Mouse (Mus musculus): Measurements from ENCODE around the gene Map2. TPM values are rescaled to one million over a fixed set of nuclear protein-coding genes. Genes with fewer than 3 reads are reported as not detected.

The Map2 gene
- polyA plus RNA-seq, 1 experiment from 2014 or later, result 3.5 TPM

GRCm38 (mm10) chr1:66329534-66329933, 154.5 kb downstream of the Map2 start:
- H3K36me3 ChIP-seq (ENCODE audit: insufficient read depth, low read length), result no peaks in the 10 kb centered on the region
- H3K27me3 ChIP-seq (ENCODE audit: insufficient read depth, low read length), result no peaks in the 10 kb centered on the region
- H3K27ac ChIP-seq, result no peak overlapping the region
- H3K4me1 ChIP-seq (replicated peaks; ENCODE audit: insufficient read depth, low read length), result no peaks in the 10 kb centered on the region
- H3K4me3 ChIP-seq (replicated peaks; ENCODE audit: low read depth, low read length), result no peak overlapping the region
- no peak overlapping the region for H3K4me2 ChIP-seq (ENCODE audit: low read length)
- H3K9me3 ChIP-seq (replicated peaks; ENCODE audit: low read length), result no peaks in the 10 kb centered on the region
- no peak for TF ChIP-seq CTCF (IDR thresholded peaks at IDR 0.05; ENCODE audit: low read depth)
- DNase-seq (ENCODE audit: low spot score), result no peak
- no peak for ATAC-seq (replicated peaks; ENCODE audit: low FRiP score, low read depth)
- no peak overlapping the region for H3K9ac ChIP-seq (ENCODE audit: low read depth, low read length)

- H3K4me3 ChIP-seq (replicated peaks; ENCODE audit: low read depth, low read length), result no peak overlapping the region
- H3K4me1 ChIP-seq (replicated peaks; ENCODE audit: insufficient read depth, low read length), result no peaks in the 10 kb centered on the region
- DNase-seq (ENCODE audit: low spot score) (no peak), ATAC-seq (replicated peaks; ENCODE audit: low FRiP score, low read depth) (no peak)
- no peak overlapping the region for H3K9ac ChIP-seq (ENCODE audit: low read depth, low read length)
- H3K27me3 ChIP-seq (ENCODE audit: insufficient read depth, low read length), result no peaks in the 10 kb centered on the region
- no peak overlapping the region for H3K27ac ChIP-seq
- no peak overlapping the region for H3K4me2 ChIP-seq (ENCODE audit: low read length)
- TF ChIP-seq CTCF (IDR thresholded peaks at IDR 0.05; ENCODE audit: low read depth), result no peak
- no peaks in the 10 kb centered on the region for H3K36me3 ChIP-seq (ENCODE audit: insufficient read depth, low read length)
- H3K9me3 ChIP-seq (replicated peaks; ENCODE audit: low read length), result no peaks in the 10 kb centered on the region
- 78% methylated on average over 2 of the region's 2 CpGs for WGBS
Measured at GRCm38 (mm10) chr1:66335724-66336284, 160.7 kb downstream of the Map2 start.

GRCm38 (mm10) chr1:66339213-66339612, 164.1 kb downstream of the Map2 start:
- ATAC-seq (replicated peaks; ENCODE audit: low FRiP score, low read depth), result no peak
- no peak for DNase-seq (ENCODE audit: low spot score)
- H3K4me3 ChIP-seq (replicated peaks; ENCODE audit: low read depth, low read length), result no peak overlapping the region
- H3K4me1 ChIP-seq (replicated peaks; ENCODE audit: insufficient read depth, low read length), result no peaks in the 10 kb centered on the region
- no peaks in the 10 kb centered on the region for H3K9me3 ChIP-seq (replicated peaks; ENCODE audit: low read length)
- no peak for TF ChIP-seq CTCF (IDR thresholded peaks at IDR 0.05; ENCODE audit: low read depth)
- H3K36me3 ChIP-seq (ENCODE audit: insufficient read depth, low read length), result no peaks in the 10 kb centered on the region
- H3K4me2 ChIP-seq (ENCODE audit: low read length), result no peak overlapping the region
- H3K9ac ChIP-seq (ENCODE audit: low read depth, low read length), result no peak overlapping the region
- H3K27ac ChIP-seq, result no peak overlapping the region
- H3K27me3 ChIP-seq (ENCODE audit: insufficient read depth, low read length), result no peaks in the 10 kb centered on the region
- WGBS, result 89% methylated on average over 1 of the region's 1 CpGs

GRCm38 (mm10) chr1:66348404-66349165, 173.5 kb downstream of the Map2 start:
- H3K27me3 ChIP-seq (ENCODE audit: insufficient read depth, low read length), result no peaks in the 10 kb centered on the region
- H3K27ac ChIP-seq, result no peak overlapping the region
- 64% methylated on average over 8 of the region's 8 CpGs for WGBS
- H3K9me3 ChIP-seq (replicated peaks; ENCODE audit: low read length), result no peaks in the 10 kb centered on the region
- no peaks in the 10 kb centered on the region for H3K36me3 ChIP-seq (ENCODE audit: insufficient read depth, low read length)
- ATAC-seq (replicated peaks; ENCODE audit: low FRiP score, low read depth), result no peak
- H3K4me1 ChIP-seq (replicated peaks; ENCODE audit: insufficient read depth, low read length), result no peaks in the 10 kb centered on the region
- no peak overlapping the region for H3K4me3 ChIP-seq (replicated peaks; ENCODE audit: low read depth, low read length)
- H3K9ac ChIP-seq (ENCODE audit: low read depth, low read length), result no peak overlapping the region
- TF ChIP-seq CTCF (IDR thresholded peaks at IDR 0.05; ENCODE audit: low read depth), result no peak
- peak; percentile 7 for DNase-seq (ENCODE audit: low spot score)
- H3K4me2 ChIP-seq (ENCODE audit: low read length), result no peak overlapping the region

GRCm38 (mm10) chr1:66349166-66349835, 174.2 kb downstream of the Map2 start:
- Histone ChIP-seq H3K27me3 (ENCODE audit: insufficient read depth, low read length) (no peaks in the 10 kb centered on the region), H3K4me3 (replicated peaks; ENCODE audit: low read depth, low read length) (no peak overlapping the region), H3K4me1 (replicated peaks; ENCODE audit: insufficient read depth, low read length) (no peaks in the 10 kb centered on the region), H3K9me3 (replicated peaks; ENCODE audit: low read length) (no peaks in the 10 kb centered on the region), H3K4me2 (ENCODE audit: low read length) (no peak overlapping the region), H3K9ac (ENCODE audit: low read depth, low read length) (no peak overlapping the region), H3K36me3 (ENCODE audit: insufficient read depth, low read length) (no peaks in the 10 kb centered on the region), H3K27ac (no peak overlapping the region)
- DNase-seq (ENCODE audit: low spot score) (no peak), ATAC-seq (replicated peaks; ENCODE audit: low FRiP score, low read depth) (no peak)
- no peak for TF ChIP-seq CTCF (IDR thresholded peaks at IDR 0.05; ENCODE audit: low read depth)
- WGBS, result 81% methylated on average over 3 of the region's 3 CpGs

GRCm38 (mm10) chr1:66351366-66351765, 176.3 kb downstream of the Map2 start:
- Histone ChIP-seq H3K36me3 (ENCODE audit: insufficient read depth, low read length) (no peaks in the 10 kb centered on the region), H3K27me3 (ENCODE audit: insufficient read depth, low read length) (no peaks in the 10 kb centered on the region), H3K27ac (no peak overlapping the region), H3K9me3 (replicated peaks; ENCODE audit: low read length) (no peaks in the 10 kb centered on the region), H3K4me3 (replicated peaks; ENCODE audit: low read depth, low read length) (no peak overlapping the region), H3K4me2 (ENCODE audit: low read length) (no peak overlapping the region), H3K9ac (ENCODE audit: low read depth, low read length) (no peak overlapping the region), H3K4me1 (replicated peaks; ENCODE audit: insufficient read depth, low read length) (no peaks in the 10 kb centered on the region)
- DNase-seq (ENCODE audit: low spot score) (no peak), ATAC-seq (replicated peaks; ENCODE audit: low FRiP score, low read depth) (no peak)
- no peak for TF ChIP-seq CTCF (IDR thresholded peaks at IDR 0.05; ENCODE audit: low read depth)
